Mouse (Mus musculus) spleen, embryonic (tissue): ENCODE results near the gene Cad.

Experiments
- CTCF ChIA-PET: fragments of 350-600 bp; sonication (Branson Sonifier 250); formaldehyde crosslinking; loops from one replicate; lab custom pipeline; 2022; lab: Charles Lee

Gene Cad

GRCm38 (mm10) chr5:31105814-31106335 is 51.3 kb downstream of the Cad start, which contains the start of gene Dnajc5g:
Dnajc5g (plus strand) TSS chr5:31106285.
- CTCF ChIA-PET = no interaction called here

- CTCF ChIA-PET = no interaction called here
Observed at GRCm38 (mm10) chr5:31108000-31108490, 53.5 kb downstream of the Cad start, which contains the start of gene Slc30a3. Slc30a3 (minus strand) TSS chr5:31108237.

- CTCF ChIA-PET = interaction anchor here (0.6 kb wide), 1 partner anchor 180 kb away, joined by 4 read pairs; no protein-coding TSS in a partner anchor
Observed at GRCm38 (mm10) chr5:31110781-31111180, 56.2 kb downstream of the Cad start.

GRCm38 (mm10) chr5:31116354-31116753 is 61.8 kb downstream of the Cad start, which contains the start of gene Trim54:
Trim54 (plus strand) TSS chr5:31116712.
- CTCF ChIA-PET = no interaction called here

GRCm38 (mm10) chr5:31116912-31117311 is 62.3 kb downstream of the Cad start:
- CTCF ChIA-PET = no interaction called here

- CTCF ChIA-PET = no interaction called here
Observed at GRCm38 (mm10) chr5:31121111-31121510, 66.5 kb downstream of the Cad start.

- CTCF ChIA-PET = no interaction called here
Observed at GRCm38 (mm10) chr5:31123481-31123880, 68.9 kb downstream of the Cad start.

GRCm38 (mm10) chr5:31126050-31126449 is 71.5 kb downstream of the Cad start:
- CTCF ChIA-PET = interaction anchor here (0.7 kb wide), 1 partner anchor 1757 kb away, joined by 3 read pairs; no protein-coding TSS in a partner anchor
